Mouse (Mus musculus): ENCODE results near the gene Sftpd. TPM values are rescaled to one million over a fixed set of nuclear protein-coding genes. Genes with fewer than 3 reads are reported as not detected.

The Sftpd gene
- 0.10 TPM in 1 of 2 replicates, not detected in the other for polyA plus RNA-seq (2015; fragmentation: Nextera tagmentation; extraction: Ambion mirVana)

- Histone ChIP-seq H3K9ac (no peak within 1 kb of the TSS), H3K27ac (no peak within 1 kb of the TSS), H3K36me3 (no peaks in the 10 kb centered on the region), H3K4me2 (no peak within 1 kb of the TSS), H3K4me3 (no peak within 1 kb of the TSS), H3K4me1 (replicated peaks) (no peaks in the 10 kb centered on the region), H3K27me3 (no peaks in the 10 kb centered on the region), H3K9me3 (replicated peaks) (no peaks in the 10 kb centered on the region)
- 74% methylated on average over 4 of the region's 4 CpGs for WGBS
- ATAC-seq (replicated peaks; ENCODE audit: insufficient number of reproducible peaks, insufficient read depth, low FRiP score, low read depth): no peak
Measured at GRCm38 (mm10) chr14:41185059-41185821, at the start of gene Sftpd. Gene Sftpd, minus strand, starts transcription at chr14:41185149.

GRCm38 (mm10) chr14:41198037-41198730, 13.2 kb upstream of the Sftpd start:
- H3K4me3 ChIP-seq: no peak overlapping the region
- H3K27me3 ChIP-seq: no peaks in the 10 kb centered on the region
- H3K9me3 ChIP-seq (replicated peaks): no peaks in the 10 kb centered on the region
- H3K27ac ChIP-seq: peak overlapping the region; percentile 59
- peaks cover 8% of the 10 kb centered on the region; the same call in 1 of the 2 replicates for H3K4me1 ChIP-seq (replicated peaks)
- 18% methylated on average over 6 of the region's 6 CpGs for WGBS
- ATAC-seq (replicated peaks; ENCODE audit: insufficient number of reproducible peaks, insufficient read depth, low FRiP score, low read depth): peak; percentile 79
- H3K9ac ChIP-seq: no peak overlapping the region
- H3K36me3 ChIP-seq: no peaks in the 10 kb centered on the region
- no peak overlapping the region for H3K4me2 ChIP-seq

GRCm38 (mm10) chr14:41189496-41189895, 4.5 kb upstream of the Sftpd start:
- H3K4me1 ChIP-seq (replicated peaks): no peaks in the 10 kb centered on the region
- 71% methylated on average over 2 of the region's 2 CpGs for WGBS
- no peak overlapping the region for H3K9ac ChIP-seq
- H3K9me3 ChIP-seq (replicated peaks): no peaks in the 10 kb centered on the region
- H3K36me3 ChIP-seq: no peaks in the 10 kb centered on the region
- H3K4me3 ChIP-seq: no peak overlapping the region
- H3K27ac ChIP-seq: no peak overlapping the region
- no peaks in the 10 kb centered on the region for H3K27me3 ChIP-seq
- no peak overlapping the region for H3K4me2 ChIP-seq
- no peak for ATAC-seq (replicated peaks; ENCODE audit: insufficient number of reproducible peaks, insufficient read depth, low FRiP score, low read depth)

- Histone ChIP-seq H3K4me3 (no peak overlapping the region), H3K9ac (no peak overlapping the region), H3K9me3 (replicated peaks) (no peaks in the 10 kb centered on the region)
Measured at GRCm38 (mm10) chr14:41174802-41175201, 10.1 kb downstream of the Sftpd start.

GRCm38 (mm10) chr14:41170514-41170913, 14.4 kb downstream of the Sftpd start:
- peaks cover 12% of the 10 kb centered on the region for H3K4me1 ChIP-seq (replicated peaks)
- no peaks in the 10 kb centered on the region for H3K36me3 ChIP-seq
- H3K27me3 ChIP-seq: no peaks in the 10 kb centered on the region
- H3K9me3 ChIP-seq (replicated peaks): no peaks in the 10 kb centered on the region
- H3K4me2 ChIP-seq: no peak overlapping the region
- no peak overlapping the region for H3K4me3 ChIP-seq
- H3K27ac ChIP-seq: no peak overlapping the region
- 87% methylated on average over 2 of the region's 2 CpGs for WGBS
- no peak overlapping the region for H3K9ac ChIP-seq
- no peak for ATAC-seq (replicated peaks; ENCODE audit: insufficient number of reproducible peaks, insufficient read depth, low FRiP score, low read depth)

More at GRCm38 (mm10) chr14:41174802-41175201, 10.1 kb downstream of the Sftpd start:
- Histone ChIP-seq H3K4me2 (no peak overlapping the region), H3K27me3 (no peaks in the 10 kb centered on the region), H3K4me1 (replicated peaks) (no peaks in the 10 kb centered on the region), H3K27ac (no peak overlapping the region), H3K36me3 (no peaks in the 10 kb centered on the region)
- WGBS: 58% methylated on average over 1 of the region's 1 CpGs
- ATAC-seq (replicated peaks; ENCODE audit: insufficient number of reproducible peaks, insufficient read depth, low FRiP score, low read depth): no peak

- no peak overlapping the region for H3K4me2 ChIP-seq
- H3K4me1 ChIP-seq (replicated peaks): peaks cover 12% of the 10 kb centered on the region
- H3K9me3 ChIP-seq (replicated peaks): no peaks in the 10 kb centered on the region
- 76% methylated on average over 1 of the region's 1 CpGs for WGBS
- H3K36me3 ChIP-seq: no peaks in the 10 kb centered on the region
- H3K27ac ChIP-seq: no peak overlapping the region
- no peak overlapping the region for H3K4me3 ChIP-seq
- H3K9ac ChIP-seq: no peak overlapping the region
- no peaks in the 10 kb centered on the region for H3K27me3 ChIP-seq
- no peak for ATAC-seq (replicated peaks; ENCODE audit: insufficient number of reproducible peaks, insufficient read depth, low FRiP score, low read depth)
Measured at GRCm38 (mm10) chr14:41168567-41168966, 16.4 kb downstream of the Sftpd start.

- peaks cover 12% of the 10 kb centered on the region for H3K4me1 ChIP-seq (replicated peaks)
- no peak overlapping the region for H3K9ac ChIP-seq
- no peaks in the 10 kb centered on the region for H3K27me3 ChIP-seq
- H3K4me3 ChIP-seq: no peak overlapping the region
- no peak; the same call in 1 of the 2 replicates for ATAC-seq (replicated peaks; ENCODE audit: insufficient number of reproducible peaks, insufficient read depth, low FRiP score, low read depth)
- H3K4me2 ChIP-seq: no peak overlapping the region
- no peaks in the 10 kb centered on the region for H3K9me3 ChIP-seq (replicated peaks)
- H3K36me3 ChIP-seq: no peaks in the 10 kb centered on the region
- no peak overlapping the region for H3K27ac ChIP-seq
- 36% methylated on average over 5 of the region's 5 CpGs for WGBS
Measured at GRCm38 (mm10) chr14:41167278-41167677, 17.7 kb downstream of the Sftpd start.

GRCm38 (mm10) chr14:41162663-41163062, 22.3 kb downstream of the Sftpd start:
- Histone ChIP-seq H3K27ac (no peak overlapping the region), H3K4me1 (replicated peaks) (peaks cover 5% of the 10 kb centered on the region; the same call in 1 of the 2 replicates), H3K27me3 (no peaks in the 10 kb centered on the region), H3K36me3 (no peaks in the 10 kb centered on the region), H3K4me3 (no peak overlapping the region), H3K4me2 (no peak overlapping the region), H3K9me3 (replicated peaks) (no peaks in the 10 kb centered on the region), H3K9ac (no peak overlapping the region)
- 13% methylated on average over 2 of the region's 2 CpGs for WGBS
- ATAC-seq (replicated peaks; ENCODE audit: insufficient number of reproducible peaks, insufficient read depth, low FRiP score, low read depth): no peak

- no peaks in the 10 kb centered on the region for H3K27me3 ChIP-seq
- no peaks in the 10 kb centered on the region for H3K9me3 ChIP-seq (replicated peaks)
- no peaks in the 10 kb centered on the region for H3K4me1 ChIP-seq (replicated peaks)
- no peak overlapping the region for H3K27ac ChIP-seq
- 18% methylated on average over 1 of the region's 1 CpGs for WGBS
- no peak for ATAC-seq (replicated peaks; ENCODE audit: insufficient number of reproducible peaks, insufficient read depth, low FRiP score, low read depth)
- no peak overlapping the region for H3K4me3 ChIP-seq
- no peaks in the 10 kb centered on the region for H3K36me3 ChIP-seq
- H3K4me2 ChIP-seq: no peak overlapping the region
- no peak overlapping the region for H3K9ac ChIP-seq
Measured at GRCm38 (mm10) chr14:41160743-41161142, 24.2 kb downstream of the Sftpd start.

GRCm38 (mm10) chr14:41160076-41160475, 24.9 kb downstream of the Sftpd start:
- 69% methylated on average over 4 of the region's 4 CpGs for WGBS
- ATAC-seq (replicated peaks; ENCODE audit: insufficient number of reproducible peaks, insufficient read depth, low FRiP score, low read depth): no peak
- H3K27ac ChIP-seq: no peak overlapping the region
- H3K9ac ChIP-seq: no peak overlapping the region
- no peak overlapping the region for H3K4me3 ChIP-seq
- no peaks in the 10 kb centered on the region for H3K27me3 ChIP-seq
- H3K9me3 ChIP-seq (replicated peaks): no peaks in the 10 kb centered on the region
- no peaks in the 10 kb centered on the region for H3K36me3 ChIP-seq
- no peaks in the 10 kb centered on the region for H3K4me1 ChIP-seq (replicated peaks)
- no peak overlapping the region for H3K4me2 ChIP-seq

GRCm38 (mm10) chr14:41151220-41151898, 33.6 kb downstream of the Sftpd start, which contains the start of gene Mbl1:
Gene Mbl1, plus strand, starts transcription at chr14:41151458.
- no peak for ATAC-seq (replicated peaks; ENCODE audit: insufficient number of reproducible peaks, insufficient read depth, low FRiP score, low read depth)
- H3K4me1 ChIP-seq (replicated peaks): no peaks in the 10 kb centered on the region
- H3K36me3 ChIP-seq: no peaks in the 10 kb centered on the region
- H3K27me3 ChIP-seq: no peaks in the 10 kb centered on the region
- H3K27ac ChIP-seq: no peak within 1 kb of the TSS
- H3K9me3 ChIP-seq (replicated peaks): no peaks in the 10 kb centered on the region
- no peak within 1 kb of the TSS for H3K4me3 ChIP-seq
- WGBS: 77% methylated on average over 7 of the region's 7 CpGs
- no peak within 1 kb of the TSS for H3K4me2 ChIP-seq
- H3K9ac ChIP-seq: no peak within 1 kb of the TSS
